Mouse (Mus musculus) lung, postnatal 36 days (tissue): ENCODE results near the gene Dnaic2.

Source experiments
- DNase-seq: peaks from one replicate; pipeline ENCODE4 v3.0.0; 2022; ENCODE audit warnings: mixed read lengths

Dnaic2 gene

GRCm38 (mm10) chr11:114802540-114803267 lies 75.5 kb downstream of the Dnaic2 start:
- no peak for DNase-seq

GRCm38 (mm10) chr11:114803990-114804389 lies 76.8 kb downstream of the Dnaic2 start:
- no peak for DNase-seq

- DNase-seq = no peak
Measured at GRCm38 (mm10) chr11:114807025-114807424, 79.8 kb downstream of the Dnaic2 start.
